Mouse (Mus musculus) lung, postnatal 0 days (tissue): ENCODE results near the gene Tnfaip8l1.

ENCODE experiments used
- CTCF ChIP-seq: IDR thresholded peaks from 2 replicates; pipeline ENCODE4 v1.5.1; 2016; ENCODE audit warnings: antibody characterized with exemption, mild to moderate bottlenecking
- EP300 ChIP-seq: IDR thresholded peaks from 2 replicates; pipeline ENCODE4 v1.6.1; 2016; ENCODE audit warnings: antibody characterized with exemption, mild to moderate bottlenecking, control low read depth

GRCm38 (mm10) chr17:56123681-56124340 lies 38.5 kb upstream of the Tnfaip8l1 start:
- TF ChIP-seq CTCF (no peak), EP300 (no peak)
